ENCODE assay signal across 8 mouse cellular contexts in genomic region chr8:122284203-122284658, GRCm38 (mm10). TPM values are rescaled to one million over a fixed set of nuclear protein-coding genes. Genes with fewer than 3 reads are reported as not detected.
DNase-seq lines count a peak whose midpoint lies in the region; ATAC-seq lines count a peak whose summit lies in the region.

No protein-coding gene starts in this region.

- peak overlapping the region; percentile 90 for H3K27ac ChIP-seq in heart, embryonic 15.5 days
- peak overlapping the region; percentile 48 for H3K27ac ChIP-seq in lung, embryonic 15.5 days

- H3K36me3 ChIP-seq in heart, embryonic 15.5 days, result no peaks in the 10 kb centered on the region
- H3K36me3 ChIP-seq in lung, embryonic 15.5 days, result no peaks in the 10 kb centered on the region

- H3K4me2 ChIP-seq in heart, embryonic 15.5 days, result peak overlapping the region; percentile 97
- H3K4me2 ChIP-seq in lung, embryonic 15.5 days, result peak overlapping the region; percentile 99

- peak; percentile 62 for DNase-seq in right cerebral cortex, adult 18-20 months
- DNase-seq in right cerebral cortex, postnatal 25 days, result no peak
- peak; percentile 47 to 53 for DNase-seq in cerebellum, postnatal 36 days
- peak; percentile 35 to 61 for DNase-seq in kidney, postnatal 25 days
- DNase-seq in right cerebral cortex, adult 2 months (ENCODE audit: low spot score in 2 of 2), result peak; percentile 47 to 74

- no peaks in the 10 kb centered on the region for H3K27me3 ChIP-seq in heart, embryonic 15.5 days
- H3K27me3 ChIP-seq in lung, embryonic 15.5 days, result no peaks in the 10 kb centered on the region

- no peak for ATAC-seq in heart, embryonic 15.5 days (replicated peaks; ENCODE audit: insufficient number of reproducible peaks, insufficient read depth, low FRiP score, low read depth)
- ATAC-seq in lung, embryonic 15.5 days (ENCODE audit: borderline replicate concordance, extremely low read depth, low FRiP score, low TSS enrichment), result no peak
- ATAC-seq in inflammation-experienced regulatory T-cells, adult 6 months, result no peak

- H3K9me3 ChIP-seq in heart, embryonic 15.5 days (replicated peaks), result no peaks in the 10 kb centered on the region
- H3K9me3 ChIP-seq in lung, embryonic 15.5 days, result no peaks in the 10 kb centered on the region

- WGBS in heart, embryonic 15.5 days, result 4% methylated on average over 33 of the region's 33 CpGs
- WGBS in lung, embryonic 15.5 days, result 2% methylated on average over 33 of the region's 33 CpGs

- H3K4me3 ChIP-seq in heart, embryonic 15.5 days, result peak overlapping the region; percentile 94
- H3K4me3 ChIP-seq in lung, embryonic 15.5 days, result peak overlapping the region; percentile 74

- peaks cover 76% of the 10 kb centered on the region for H3K4me1 ChIP-seq in heart, embryonic 15.5 days (replicated peaks)
- peaks cover 44% of the 10 kb centered on the region for H3K4me1 ChIP-seq in lung, embryonic 15.5 days

- H3K9ac ChIP-seq in heart, embryonic 15.5 days, result peak overlapping the region; percentile 91
- H3K9ac ChIP-seq in lung, embryonic 15.5 days, result peak overlapping the region; percentile 66

RNA-seq across cellular contexts. Expression of gene Zfpm1, which starts 2.3 kb away (rescaled TPM):
- polyA plus RNA-seq in heart, embryonic 15.5 days (2015; fragmentation: Nextera tagmentation; extraction: Ambion mirVana), result 3.8 and 3.9 TPM in 2 replicates
- polyA plus RNA-seq in lung, embryonic 15.5 days (2015; fragmentation: Nextera tagmentation; extraction: Ambion mirVana), result 1.3 and 1.6 TPM in 2 replicates
- polyA plus RNA-seq in inflammation-experienced regulatory T-cells, adult 6 months (2017; shearing (Covaris generic)), result 1 to 10 TPM in 2 of 3 experiments, under 1 TPM in 1; 0.65 to 2.6 (median 1.3) TPM
